In the genomic region with DNA sequence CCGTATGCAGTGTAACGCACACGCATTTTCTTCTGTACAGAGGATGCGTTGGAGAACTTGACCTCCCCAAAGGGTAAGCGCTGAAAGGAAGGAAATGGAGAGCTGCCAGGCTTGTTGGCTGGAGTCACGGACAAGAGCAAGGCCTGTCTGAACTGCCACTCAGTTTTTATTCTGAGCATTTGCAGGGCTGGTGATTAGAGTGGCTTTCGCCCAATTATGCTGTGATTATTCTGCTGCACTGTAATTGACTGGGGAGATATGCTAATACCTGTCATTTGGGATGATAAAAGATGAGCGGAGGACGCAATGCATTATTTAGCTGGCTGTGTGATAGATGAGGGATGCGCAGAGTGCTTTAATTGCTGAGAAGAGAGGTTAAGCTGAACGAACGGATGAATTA, we compare ENCODE assay signal across 8 mouse cellular contexts.
DNase-seq lines count a peak whose midpoint lies in the region; ATAC-seq lines count a peak whose summit lies in the region.

No protein-coding gene starts in this region.

- no peak overlapping the region for H3K9ac ChIP-seq in kidney, embryonic 15.5 days
- H3K9ac ChIP-seq in intestine, embryonic 15.5 days: no peak overlapping the region

- H3K4me2 ChIP-seq in kidney, embryonic 15.5 days: no peak overlapping the region
- H3K4me2 ChIP-seq in intestine, embryonic 15.5 days (replicated peaks): no peak overlapping the region

- no peaks in the 10 kb centered on the region for H3K27me3 ChIP-seq in kidney, embryonic 15.5 days
- H3K27me3 ChIP-seq in intestine, embryonic 15.5 days (replicated peaks): no peaks in the 10 kb centered on the region

- peaks cover 57% of the 10 kb centered on the region for H3K4me1 ChIP-seq in kidney, embryonic 15.5 days
- peaks cover 17% of the 10 kb centered on the region for H3K4me1 ChIP-seq in intestine, embryonic 15.5 days (replicated peaks)

- 55% methylated on average over 12 of the region's 12 CpGs for whole genome bisulfite sequencing in kidney, embryonic 15.5 days
- WGBS in intestine, embryonic 15.5 days: 57% methylated on average over 12 of the region's 12 CpGs

- H3K27ac ChIP-seq in kidney, embryonic 15.5 days: no peak overlapping the region
- no peak overlapping the region for H3K27ac ChIP-seq in intestine, embryonic 15.5 days

- H3K36me3 ChIP-seq in kidney, embryonic 15.5 days: no peaks in the 10 kb centered on the region
- no peaks in the 10 kb centered on the region for H3K36me3 ChIP-seq in intestine, embryonic 15.5 days

- H3K9me3 ChIP-seq in kidney, embryonic 15.5 days (replicated peaks): no peaks in the 10 kb centered on the region
- no peaks in the 10 kb centered on the region for H3K9me3 ChIP-seq in intestine, embryonic 15.5 days

- ATAC-seq in kidney, embryonic 15.5 days (replicated peaks; ENCODE audit: low FRiP score): no peak
- ATAC-seq in intestine, embryonic 15.5 days: no peak

- peak; percentile 69 for DNase-seq in kidney, postnatal 10 days
- DNase-seq in adrenal gland, postnatal 36 days: peak; percentile 85 to 88
- peak; percentile 49 for DNase-seq in gastrocnemius, postnatal 10 days
- DNase-seq in lung, postnatal 36 days: peak; percentile 60
- no peak for DNase-seq in T-cell, adult 2 months (ENCODE audit: low spot score)
- DNase-seq in urinary bladder, postnatal 25 days (ENCODE audit: low spot score): no peak

- H3K4me3 ChIP-seq in kidney, embryonic 15.5 days (replicated peaks): no peak overlapping the region
- H3K4me3 ChIP-seq in intestine, embryonic 15.5 days (replicated peaks): no peak overlapping the region

Comparison
In these comparisons a context has a peak if more than half of its experiments do, and no peak if none do; other contexts are left out.
1. DNase-seq: peak in kidney, postnatal 10 days (single experiment), adrenal gland, postnatal 36 days (2 of 2), gastrocnemius, postnatal 10 days (single experiment) and lung, postnatal 36 days (single experiment); none in T-cell, adult 2 months (single experiment) and urinary bladder, postnatal 25 days (single experiment).